Mouse (Mus musculus): ENCODE data around the gene Polk. TPM values are rescaled to one million over a fixed set of nuclear protein-coding genes. Genes with fewer than 3 reads are reported as not detected.
A peak's percentile ranks its signal among the peaks of the same experiment; 100 is the strongest.

Gene Polk
- polyA plus RNA-seq, 1 experiment from 2014 or later = 12.3 TPM

- no peak for TF ChIP-seq CTCF (IDR thresholded peaks at IDR 0.05)
- ChIA-PET CTCF (interaction anchor here (1.3 kb wide), 1 partner anchor 11 kb away, joined by 5 read pairs; no protein-coding TSS in a partner anchor), POLR2A (no interaction called here)
- no peaks in the 10 kb centered on the region for H3K27me3 ChIP-seq
- no peak for DNase-seq (ENCODE audit: low read depth, low spot score)
- ATAC-seq = no peak
- in situ Hi-C loops (cut with MboI; ENCODE audit: low pct_unique_long_range_greater_than_20kb) = no loop called here
Measured at GRCm38 (mm10) chr13:96555099-96555498, 12.7 kb upstream of the Polk start.

- in situ Hi-C loops (cut with MboI; ENCODE audit: low pct_unique_long_range_greater_than_20kb) = no loop called here
- no peak for TF ChIP-seq CTCF (IDR thresholded peaks at IDR 0.05)
- ChIA-PET CTCF (interaction anchor here (0.9 to 1.5 kb wide), 2 partner anchors 8 to 121 kb away, joined by 3 read pairs; no protein-coding TSS in a partner anchor), POLR2A (no interaction called here)
- DNase-seq (ENCODE audit: low read depth, low spot score) (no peak), ATAC-seq (no peak)
- no peaks in the 10 kb centered on the region for H3K27me3 ChIP-seq
Measured at GRCm38 (mm10) chr13:96547941-96548340, 5.6 kb upstream of the Polk start.

GRCm38 (mm10) chr13:96547250-96547649 is 4.9 kb upstream of the Polk start:
- ChIA-PET POLR2A (no interaction called here), CTCF (interaction anchor here (0.9 to 1.5 kb wide), 2 partner anchors 9 to 120 kb away, joined by 3 read pairs; no protein-coding TSS in a partner anchor)
- ATAC-seq = no peak
- H3K27me3 ChIP-seq = no peaks in the 10 kb centered on the region
- no peak for DNase-seq (ENCODE audit: low read depth, low spot score)
- in situ Hi-C loops (cut with MboI; ENCODE audit: low pct_unique_long_range_greater_than_20kb) = no loop called here
- TF ChIP-seq CTCF (IDR thresholded peaks at IDR 0.05) = no peak

GRCm38 (mm10) chr13:96544506-96544905 is 2.1 kb upstream of the Polk start:
- POLR2A ChIA-PET = no interaction called here
- no peak for DNase-seq (ENCODE audit: low read depth, low spot score)

GRCm38 (mm10) chr13:96542901-96543891 is 817 bp upstream of the Polk start:
- ATAC-seq = peak; percentile 42

More at GRCm38 (mm10) chr13:96544506-96544905, 2.1 kb upstream of the Polk start:
- CTCF ChIA-PET = interaction anchor here (1.1 to 1.7 kb wide), 5 partner anchors 10 to 52 kb away, joined by 3 to 5 read pairs (median 5); no protein-coding TSS in a partner anchor
- in situ Hi-C loops (cut with MboI; ENCODE audit: low pct_unique_long_range_greater_than_20kb) = no loop called here
- H3K27me3 ChIP-seq = no peaks in the 10 kb centered on the region
- ATAC-seq = no peak
- TF ChIP-seq CTCF (IDR thresholded peaks at IDR 0.05) = no peak

GRCm38 (mm10) chr13:96541381-96541780 is 998 bp downstream of the Polk start:
- TF ChIP-seq CTCF (IDR thresholded peaks at IDR 0.05) = no peak
- ChIA-PET CTCF (no interaction called here), POLR2A (interaction anchor here (0.8 kb wide), 1 partner anchor 22 kb away, joined by 3 read pairs; no protein-coding TSS in a partner anchor)
- ATAC-seq = no peak
- H3K27me3 ChIP-seq = no peaks in the 10 kb centered on the region
- DNase-seq (ENCODE audit: low read depth, low spot score) = no peak
- in situ Hi-C loops (cut with MboI; ENCODE audit: low pct_unique_long_range_greater_than_20kb) = no loop called here

More at GRCm38 (mm10) chr13:96542901-96543891, 817 bp upstream of the Polk start:
- DNase-seq (ENCODE audit: low read depth, low spot score) = no peak
- in situ Hi-C loops (cut with MboI; ENCODE audit: low pct_unique_long_range_greater_than_20kb) = no loop called here
- POLR2A ChIA-PET = interaction anchor here (0.6 kb wide), 2 partner anchors 19 to 46 kb away, joined by 3 to 4 read pairs; no protein-coding TSS in a partner anchor
- CTCF ChIA-PET = interaction anchor here (1.2 to 1.7 kb wide), 2 partner anchors 11 to 53 kb away, joined by 5 read pairs; no protein-coding TSS in a partner anchor
- H3K27me3 ChIP-seq = no peaks in the 10 kb centered on the region
- TF ChIP-seq CTCF (IDR thresholded peaks at IDR 0.05) = no peak

- ATAC-seq (no peak), DNase-seq (ENCODE audit: low read depth, low spot score) (no peak)
- in situ Hi-C loops (cut with MboI; ENCODE audit: low pct_unique_long_range_greater_than_20kb) = no loop called here
- TF ChIP-seq CTCF (IDR thresholded peaks at IDR 0.05) = no peak
- ChIA-PET CTCF (interaction anchor here (1.5 kb wide), 1 partner anchor 107 kb away, joined by 3 read pairs; no protein-coding TSS in a partner anchor), POLR2A (no interaction called here)
- H3K27me3 ChIP-seq = no peaks in the 10 kb centered on the region
Measured at GRCm38 (mm10) chr13:96538103-96538502, 4.3 kb downstream of the Polk start.

- CTCF ChIA-PET = no interaction called here
- H3K27me3 ChIP-seq = no peaks in the 10 kb centered on the region
- ATAC-seq (no peak), DNase-seq (ENCODE audit: low read depth, low spot score) (no peak)
- in situ Hi-C loops (cut with MboI; ENCODE audit: low pct_unique_long_range_greater_than_20kb) = no loop called here
- no peak for TF ChIP-seq CTCF (IDR thresholded peaks at IDR 0.05)
- POLR2A ChIA-PET = no interaction called here
Measured at GRCm38 (mm10) chr13:96536821-96537572, 5.4 kb downstream of the Polk start.

- no peaks in the 10 kb centered on the region for H3K27me3 ChIP-seq
- in situ Hi-C loops (cut with MboI; ENCODE audit: low pct_unique_long_range_greater_than_20kb) = no loop called here
- ATAC-seq (peak; percentile 88), DNase-seq (ENCODE audit: low read depth, low spot score) (no peak)
- ChIA-PET CTCF (no interaction called here), POLR2A (no interaction called here)
- TF ChIP-seq CTCF (IDR thresholded peaks at IDR 0.05) = no peak
Measured at GRCm38 (mm10) chr13:96533742-96534141, 8.6 kb downstream of the Polk start.

GRCm38 (mm10) chr13:96532176-96532575 is 10.2 kb downstream of the Polk start:
- POLR2A ChIA-PET = no interaction called here

More at GRCm38 (mm10) chr13:96532176-96532575, 10.2 kb downstream of the Polk start:
- TF ChIP-seq CTCF (IDR thresholded peaks at IDR 0.05) = no peak
- no peak for ATAC-seq
- no peaks in the 10 kb centered on the region for H3K27me3 ChIP-seq
- DNase-seq (ENCODE audit: low read depth, low spot score) = no peak
- in situ Hi-C loops (cut with MboI; ENCODE audit: low pct_unique_long_range_greater_than_20kb) = no loop called here
- CTCF ChIA-PET = interaction anchor here (1.5 kb wide), 1 partner anchor 14 kb away, joined by 3 read pairs; no protein-coding TSS in a partner anchor

All from Patski (cell line).